Mouse (Mus musculus) megakaryocyte progenitor cell, adult 5-6 weeks (primary cell): ENCODE data around the gene Zdhhc9. TPM values are rescaled to one million over a fixed set of nuclear protein-coding genes. Genes with fewer than 3 reads are reported as not detected.

Experiments used
- ATAC-seq: replicated peaks from 2 replicates; pipeline ENCODE4 v1.8.0; 2016; ENCODE audit warnings: mild to moderate bottlenecking, moderate TSS enrichment, inconsistent platforms; ENCODE audit not compliant: poor library complexity
- total RNA-seq, 2 experiments: library from RNA; stranded (forward) in 1 of 2; stranded (reverse) in 1 of 2; fragments of 157-497, 149-512 nt in 1 of 2; fragments of 200-1000 nt in 1 of 2; gene quantifications; 2 replicates each; pipeline versions ENCODE4 v1.2.3 to v1.2.4; 2015 to 2017

Zdhhc9 gene
- total RNA-seq, 2 experiments from 2014 or later, result 6.2 to 38.3 TPM

- ATAC-seq, result no peak
These were observed 24.0 kb downstream of the Zdhhc9 start for GRCm38 (mm10) chrX:48184703-48185102.

- no peak for ATAC-seq
These were observed 26.8 kb downstream of the Zdhhc9 start for GRCm38 (mm10) chrX:48181844-48182243.

- ATAC-seq, result no peak
These were observed 38.3 kb downstream of the Zdhhc9 start for GRCm38 (mm10) chrX:48170368-48170767.

GRCm38 (mm10) chrX:48169892-48170291, 38.8 kb downstream of the Zdhhc9 start:
- ATAC-seq, result no peak

- no peak for ATAC-seq
These were observed 50.3 kb downstream of the Zdhhc9 start for GRCm38 (mm10) chrX:48158229-48158919.

- no peak for ATAC-seq
These were observed 51.3 kb downstream of the Zdhhc9 start for GRCm38 (mm10) chrX:48157396-48157795.

- ATAC-seq, result no peak
These were observed 53.2 kb downstream of the Zdhhc9 start for GRCm38 (mm10) chrX:48155489-48155888.

- ATAC-seq, result peak; percentile 14
These were observed 54.7 kb downstream of the Zdhhc9 start for GRCm38 (mm10) chrX:48153949-48154348.

GRCm38 (mm10) chrX:48153414-48153813, 55.3 kb downstream of the Zdhhc9 start:
- peak; percentile 97 for ATAC-seq

GRCm38 (mm10) chrX:48152106-48152505, 56.6 kb downstream of the Zdhhc9 start:
- no peak for ATAC-seq

GRCm38 (mm10) chrX:48147741-48148186, 60.9 kb downstream of the Zdhhc9 start:
- peak; percentile 39 for ATAC-seq

GRCm38 (mm10) chrX:48147226-48147625, 61.5 kb downstream of the Zdhhc9 start:
- no peak for ATAC-seq

GRCm38 (mm10) chrX:48146262-48146661, 62.4 kb downstream of the Zdhhc9 start, which contains the start of gene Sash3:
Gene Sash3, plus strand, starts transcription at chrX:48146436.
- peak; percentile 72 for ATAC-seq

GRCm38 (mm10) chrX:48143415-48144335, 65.0 kb downstream of the Zdhhc9 start:
- ATAC-seq, result peak; percentile 57

GRCm38 (mm10) chrX:48141481-48141880, 67.2 kb downstream of the Zdhhc9 start:
- ATAC-seq, result peak; percentile 23

GRCm38 (mm10) chrX:48140286-48140877, 68.3 kb downstream of the Zdhhc9 start:
- peak; percentile 23; the same call in 1 of the 2 replicates for ATAC-seq

GRCm38 (mm10) chrX:48139368-48140285, 69.1 kb downstream of the Zdhhc9 start:
- no peak for ATAC-seq

GRCm38 (mm10) chrX:48138539-48139275, 70.0 kb downstream of the Zdhhc9 start:
- ATAC-seq, result peak; percentile 62

- no peak for ATAC-seq
These were observed 70.7 kb downstream of the Zdhhc9 start for GRCm38 (mm10) chrX:48138011-48138410.

GRCm38 (mm10) chrX:48136935-48137334, 71.7 kb downstream of the Zdhhc9 start:
- ATAC-seq, result no peak
